Mouse (Mus musculus): ENCODE results near the gene Zfp27.
A peak's percentile ranks its signal among the peaks of the same experiment; 100 is the strongest.
"Not testable (repeated sequence)": the region's sequence is repeated elsewhere in the genome, so short reads cannot be mapped to it uniquely, and the experiment has no call there.

Zfp27 gene

DNA sequence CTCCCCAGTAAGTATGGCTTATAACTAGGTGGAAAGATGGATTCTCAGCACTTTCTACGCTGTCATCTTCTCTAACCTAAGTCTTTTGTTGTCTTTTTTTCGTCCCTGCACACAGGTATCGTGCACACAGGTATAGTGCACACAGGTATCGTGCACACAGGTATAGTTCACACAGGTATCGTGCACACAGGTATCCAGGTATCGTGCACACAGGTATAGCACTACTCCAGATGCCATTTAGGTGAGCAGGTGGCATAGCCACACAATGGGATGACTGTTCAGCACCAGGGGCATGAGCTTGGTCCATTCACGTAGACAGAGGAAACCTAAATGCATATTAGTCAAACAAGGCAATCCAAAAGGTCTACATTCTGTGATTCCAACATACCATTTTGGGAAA, 15.9 kb downstream of the Zfp27 start:
- no peak for DNase-seq (ENCODE audit: low spot score in 2 of 2)

DNA sequence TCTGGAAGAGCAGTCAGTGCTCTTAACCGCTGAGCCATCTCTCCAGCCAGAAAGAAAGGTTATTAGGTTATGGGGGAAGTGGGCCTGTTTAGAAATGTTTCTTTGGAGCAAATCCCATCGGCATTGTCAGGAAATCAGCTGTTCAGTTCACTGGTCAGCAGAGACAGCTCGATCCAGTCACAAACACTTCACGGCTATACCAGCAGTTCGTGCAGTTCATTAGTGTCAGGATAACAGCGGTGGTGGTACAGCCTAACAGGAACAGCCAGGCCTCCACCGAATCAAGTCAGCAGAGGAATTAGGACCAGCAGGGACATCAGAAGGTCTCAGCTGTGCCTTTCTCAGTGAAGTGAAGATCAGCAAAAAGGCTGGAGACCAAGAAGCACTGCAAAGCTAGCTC, 25.5 kb downstream of the Zfp27 start:
- DNase-seq (ENCODE audit: low spot score in 2 of 2) = no peak

- no peak for DNase-seq (ENCODE audit: low spot score in 2 of 2)
Measured at GRCm38 (mm10) chr7:29880056-29880455, 26.3 kb downstream of the Zfp27 start.

GRCm38 (mm10) chr7:29877561-29877960, 28.8 kb downstream of the Zfp27 start:
- not testable (repeated sequence) for DNase-seq (ENCODE audit: low spot score in 2 of 2)

- DNase-seq (ENCODE audit: low spot score in 2 of 2) = no peak
Measured at GRCm38 (mm10) chr7:29874256-29874655, 32.1 kb downstream of the Zfp27 start.

GRCm38 (mm10) chr7:29861660-29862059, 44.7 kb downstream of the Zfp27 start:
- DNase-seq (ENCODE audit: low spot score in 2 of 2) = no peak

DNA sequence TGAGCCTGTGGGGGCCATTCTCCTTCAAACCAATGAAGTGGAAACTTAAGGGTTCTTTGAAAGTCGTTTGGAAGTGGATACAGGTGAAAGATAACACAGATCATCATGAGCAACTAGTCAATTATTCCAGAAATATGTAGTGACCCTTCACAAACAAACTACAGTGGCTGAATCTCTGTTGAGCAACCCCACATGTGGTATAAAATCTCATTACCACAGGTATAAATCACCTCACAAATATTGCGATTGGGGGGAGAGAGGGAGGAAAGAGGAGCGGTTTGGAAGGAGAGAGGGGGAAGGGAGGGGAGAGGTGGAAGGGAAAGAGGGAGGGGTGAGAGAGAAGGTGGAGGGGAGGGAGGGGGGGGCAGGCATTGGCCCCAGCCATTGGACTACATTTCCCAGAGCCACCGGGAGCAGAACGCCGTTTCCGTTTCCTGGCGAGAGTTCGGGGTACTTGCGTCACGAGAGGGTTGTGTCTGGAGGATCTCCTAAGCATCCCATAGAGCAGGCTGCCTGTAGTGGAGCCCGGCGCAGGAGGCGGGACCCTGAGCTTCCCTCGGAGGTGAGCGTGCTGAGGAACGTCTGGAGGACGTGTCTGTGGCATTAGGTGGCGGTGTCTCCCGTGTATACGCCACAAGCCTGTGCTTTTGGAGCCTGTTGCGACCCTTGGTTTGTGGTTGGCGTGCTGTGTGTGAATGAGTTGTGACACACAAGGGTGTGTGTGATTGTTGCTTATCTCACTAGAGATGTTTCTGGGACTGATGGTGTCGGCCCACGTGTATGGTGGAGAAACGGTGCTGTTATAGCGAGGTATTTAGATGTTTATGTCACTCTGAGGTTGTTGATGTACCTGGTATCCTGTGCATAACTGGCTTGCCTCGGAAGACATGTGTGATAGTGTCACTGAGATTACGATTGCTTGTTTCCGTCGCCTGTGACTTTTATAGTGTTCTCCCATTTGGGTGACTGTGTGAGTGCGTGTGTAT, 46.5 kb downstream of the Zfp27 start, which contains the start of gene Zfp420:
Gene Zfp420, plus strand, starts transcription at position 448 of the 986 bp plus-strand sequence.
- peak; percentile 75 to 94 for DNase-seq (ENCODE audit: low spot score in 2 of 2)

- DNase-seq (ENCODE audit: low spot score in 2 of 2) = peak; percentile 59 to 90
Measured at GRCm38 (mm10) chr7:29853219-29853842, 53.0 kb downstream of the Zfp27 start, which contains the start of gene Zfp940. Gene Zfp940, minus strand, starts transcription at chr7:29853669.

GRCm38 (mm10) chr7:29852831-29853218, 53.5 kb downstream of the Zfp27 start:
- DNase-seq (ENCODE audit: low spot score in 2 of 2) = no peak

DNA sequence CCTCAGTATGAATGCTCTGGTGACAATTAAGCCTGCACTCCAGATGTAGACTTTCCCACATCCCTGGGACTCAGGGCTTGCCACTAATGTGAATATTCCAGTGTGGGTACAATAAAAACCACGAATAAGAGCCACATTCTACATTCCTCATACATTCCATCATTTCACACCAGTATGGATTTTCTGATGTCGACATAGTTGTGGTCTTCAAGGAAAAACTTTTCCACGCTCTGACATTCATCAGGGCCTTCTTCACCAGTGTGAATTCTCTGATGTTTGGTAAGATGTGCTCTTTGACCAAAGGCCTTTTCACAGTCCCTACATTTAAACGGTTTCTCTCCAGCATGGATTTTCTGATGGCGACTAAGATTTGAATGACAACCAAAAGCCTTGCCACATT, 61.8 kb downstream of the Zfp27 start:
- no peak for DNase-seq (ENCODE audit: low spot score in 2 of 2)
